Mouse (Mus musculus) cerebellum, adult 2 months (tissue): ENCODE results near the gene Rasa3.

Experiments used
- CTCF ChIP-seq: fragments of 200-500 bp; IDR thresholded peaks from 2 replicates; pipeline ENCODE4 v1.5.1; 2011; ENCODE audit warnings: low read depth, mild to moderate bottlenecking, control low read depth, low read length, moderate library complexity, borderline replicate concordance; ENCODE audit not compliant: insufficient read depth
- POLR2A ChIP-seq: fragments of 200-500 bp; IDR thresholded peaks from 2 replicates; pipeline ENCODE4 v1.6.1; 2011; ENCODE audit warnings: low read length, control low read depth, borderline replicate concordance; ENCODE audit not compliant: insufficient read depth

GRCm38 (mm10) chr8:13521392-13521791 is 156.0 kb downstream of the Rasa3 start:
- TF ChIP-seq CTCF = no peak
- TF ChIP-seq POLR2A = no peak
